Mouse (Mus musculus): ENCODE data around the gene Fam98c. TPM values are rescaled to one million over a fixed set of nuclear protein-coding genes. Genes with fewer than 3 reads are reported as not detected.
"Not testable (repeated sequence)": the region's sequence is repeated elsewhere in the genome, so short reads cannot be mapped to it uniquely, and the experiment has no call there.

Fam98c gene
- 10 to 100 TPM; 11.2 to 11.4 TPM for total RNA-seq (2021)

DNA sequence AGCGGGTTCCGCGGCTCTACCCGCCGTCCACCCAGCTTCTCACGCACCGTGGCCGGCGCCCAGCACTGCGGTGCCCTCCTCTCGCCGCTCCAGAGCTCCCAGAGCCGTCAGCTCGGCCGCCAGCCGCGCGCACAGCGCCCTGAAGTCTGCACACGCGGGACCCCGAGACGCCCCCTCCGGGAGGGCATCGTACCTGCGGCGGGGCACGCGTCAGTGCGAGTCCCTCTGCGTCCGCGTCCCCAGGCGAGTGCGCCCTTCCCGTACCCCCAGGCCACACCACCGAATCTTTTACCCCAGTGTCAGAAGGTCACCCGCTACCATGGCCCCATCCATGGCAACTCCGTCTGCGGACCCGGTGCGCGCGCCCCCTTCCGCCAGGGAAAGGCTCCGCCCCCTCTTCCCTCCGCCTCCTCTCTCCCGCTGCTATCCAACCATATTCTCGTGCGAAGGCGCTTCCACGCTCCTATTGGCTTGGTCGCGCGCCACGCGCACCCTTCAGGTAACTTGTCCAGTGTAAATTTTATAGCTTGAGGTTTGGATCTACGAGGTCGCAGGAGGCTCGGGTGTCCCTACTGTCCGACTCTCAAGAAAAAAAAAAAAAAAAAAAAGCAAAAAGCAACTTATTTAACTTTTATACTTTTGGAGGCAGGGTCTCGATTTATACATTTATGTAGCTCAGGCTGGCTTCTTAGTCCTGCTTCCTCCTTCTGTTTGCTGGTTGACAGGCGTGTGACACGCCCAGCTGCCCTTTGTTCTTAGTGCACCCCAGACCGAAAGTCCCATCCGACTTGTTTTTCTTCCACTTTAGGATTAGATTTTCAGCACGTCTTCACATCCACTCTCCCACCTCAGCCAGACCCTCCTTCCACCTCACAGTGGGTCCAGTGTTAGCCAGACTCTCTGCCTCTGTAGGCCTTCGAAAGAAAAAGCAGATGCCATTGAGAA, at the start of gene Fam98c:
TSS of gene Fam98c (minus strand) at position 397 of the 945 bp plus-strand sequence.
- intact Hi-C loops (cut with DNase I): loop anchor here (1.0 kb wide), 1 partner anchor 24 kb away; the partner anchor contains the start of gene Psmd8

DNA sequence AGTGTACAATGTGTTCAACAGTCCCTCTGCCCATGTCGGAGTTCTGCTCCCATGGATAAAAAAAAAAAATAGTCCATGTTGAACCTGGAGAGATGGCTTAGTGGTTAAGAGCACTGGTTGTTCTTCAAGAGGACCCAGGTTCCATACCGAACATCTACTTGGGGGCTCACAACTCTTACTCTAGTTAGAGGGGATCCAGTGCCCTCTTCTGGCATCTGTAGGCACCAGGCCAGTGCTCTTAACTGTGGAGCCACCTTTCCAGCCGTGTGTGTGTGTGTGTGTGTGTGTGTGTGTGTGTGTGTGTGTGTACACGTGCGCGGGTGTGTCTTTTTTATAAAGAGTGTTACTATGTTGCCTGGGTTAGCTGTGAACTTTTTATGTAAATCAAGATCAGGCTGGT, 46.5 kb upstream of the Fam98c start:
- intact Hi-C loops (cut with DNase I): no loop called here
- DNase-seq (ENCODE audit: low spot score): no peak

More for the DNA sequence above, at the start of gene Fam98c:
- peak; percentile 69 for DNase-seq (ENCODE audit: low spot score)

DNA sequence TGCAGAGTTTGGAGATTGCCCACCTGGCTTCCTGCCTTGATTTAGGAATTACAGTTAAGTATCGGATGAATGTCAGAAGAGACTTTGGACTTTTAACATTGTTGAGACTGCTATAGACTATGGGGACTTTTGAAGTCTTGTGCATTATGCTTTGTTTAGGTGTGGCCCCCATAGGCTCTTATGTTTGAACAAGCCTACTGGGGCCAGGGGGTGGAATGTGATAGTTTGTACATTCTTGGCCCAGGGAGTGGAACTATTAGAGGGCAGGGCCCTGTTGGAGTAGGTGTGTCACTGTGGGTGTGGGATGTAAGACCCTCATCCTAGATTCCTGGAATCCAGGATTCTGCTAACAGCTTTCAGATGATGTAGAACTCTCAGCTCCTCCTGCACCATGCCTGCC, 38.2 kb upstream of the Fam98c start:
- intact Hi-C loops (cut with DNase I); DNase-seq (ENCODE audit: low spot score): not testable (repeated sequence)

DNA sequence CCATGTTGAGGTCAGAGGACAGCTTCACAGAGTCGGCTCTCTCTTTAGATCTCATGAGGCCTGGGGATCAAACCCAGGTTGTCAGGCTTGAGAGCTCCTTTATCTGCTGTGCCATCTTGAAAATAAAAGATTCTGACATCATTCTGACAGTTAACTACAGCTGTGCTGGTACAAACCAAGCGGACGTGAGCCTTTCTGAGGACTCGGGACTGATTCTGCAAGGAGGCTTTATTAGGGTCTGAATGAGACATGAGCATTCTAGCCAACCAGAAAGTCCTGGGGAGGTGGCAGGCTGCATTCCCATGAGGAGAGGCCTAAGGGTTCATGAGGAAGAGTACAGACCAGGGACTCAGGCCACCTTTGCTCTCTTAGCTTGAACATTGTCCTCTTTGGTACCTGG, 25.3 kb upstream of the Fam98c start:
- DNase-seq (ENCODE audit: low spot score): not testable (repeated sequence)
- intact Hi-C loops (cut with DNase I): loop anchor here (2.0 kb wide), 1 partner anchor 57 kb away; the partner anchor contains the start of gene Yif1b

DNA sequence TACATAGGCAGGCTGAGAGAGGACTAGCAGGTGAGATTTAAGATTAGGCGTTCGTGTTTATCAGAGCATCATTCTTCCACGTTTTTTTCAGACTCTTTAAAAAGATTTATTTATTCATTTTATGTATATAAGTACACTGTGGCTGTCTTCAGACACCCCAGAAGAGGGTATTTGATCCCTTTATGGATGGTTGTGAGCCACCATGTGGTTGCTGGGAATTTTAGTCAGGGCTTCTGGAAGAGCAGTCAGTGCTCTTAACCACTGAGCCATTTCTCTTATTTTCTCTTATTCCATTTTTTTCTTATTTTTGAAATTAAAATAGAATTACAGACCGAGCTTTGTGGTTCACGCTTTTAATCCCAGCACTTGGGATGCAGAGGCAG, 24.8 kb upstream of the Fam98c start:
- DNase-seq (ENCODE audit: low spot score): no peak
- intact Hi-C loops (cut with DNase I): loop anchor here (1.0 to 2.0 kb wide), 2 partner anchors 25 to 58 kb away; partner anchors contain the start of genes Fam98c and Yif1b

- intact Hi-C loops (cut with DNase I): loop anchor here (1.0 to 2.0 kb wide), 2 partner anchors 24 to 59 kb away; partner anchors contain the start of genes Fam98c and Yif1b
- peak; percentile 96 for DNase-seq (ENCODE audit: low spot score)
Measured at GRCm38 (mm10) chr7:29180077-29180853, 24.2 kb upstream of the Fam98c start, which contains the start of gene Psmd8. Gene Psmd8 (minus strand): TSS chr7:29180701.

- DNase-seq (ENCODE audit: low spot score): no peak
- intact Hi-C loops (cut with DNase I): loop anchor here (2.0 kb wide), 1 partner anchor 117 kb away; no protein-coding TSS in a partner anchor
Measured at GRCm38 (mm10) chr7:29179323-29179722, 23.3 kb upstream of the Fam98c start.

DNA sequence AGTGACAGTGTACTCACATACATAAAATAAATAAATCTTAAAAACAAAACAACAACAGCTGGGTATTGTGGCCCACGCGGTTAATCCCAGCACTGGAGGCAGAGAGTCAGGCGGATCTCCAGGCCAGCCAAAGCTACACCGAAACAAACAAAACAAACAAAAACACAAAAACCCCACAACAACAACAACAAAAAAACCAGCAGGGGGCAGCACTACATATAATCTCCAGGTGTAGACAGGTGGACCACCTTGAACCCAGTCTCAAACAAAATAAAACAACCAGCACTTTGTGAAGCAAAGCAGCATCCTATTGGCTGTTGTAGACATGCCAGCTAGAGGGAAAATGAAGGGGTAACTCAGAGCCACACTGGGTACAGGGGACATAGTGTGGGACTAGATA, 22.1 kb upstream of the Fam98c start:
- DNase-seq (ENCODE audit: low spot score): no peak
- intact Hi-C loops (cut with DNase I): loop anchor here (2.0 kb wide), 1 partner anchor 119 kb away; no protein-coding TSS in a partner anchor

- DNase-seq (ENCODE audit: low spot score): no peak
- intact Hi-C loops (cut with DNase I): no loop called here
Measured at GRCm38 (mm10) chr7:29172390-29173016, 16.5 kb upstream of the Fam98c start.

DNA sequence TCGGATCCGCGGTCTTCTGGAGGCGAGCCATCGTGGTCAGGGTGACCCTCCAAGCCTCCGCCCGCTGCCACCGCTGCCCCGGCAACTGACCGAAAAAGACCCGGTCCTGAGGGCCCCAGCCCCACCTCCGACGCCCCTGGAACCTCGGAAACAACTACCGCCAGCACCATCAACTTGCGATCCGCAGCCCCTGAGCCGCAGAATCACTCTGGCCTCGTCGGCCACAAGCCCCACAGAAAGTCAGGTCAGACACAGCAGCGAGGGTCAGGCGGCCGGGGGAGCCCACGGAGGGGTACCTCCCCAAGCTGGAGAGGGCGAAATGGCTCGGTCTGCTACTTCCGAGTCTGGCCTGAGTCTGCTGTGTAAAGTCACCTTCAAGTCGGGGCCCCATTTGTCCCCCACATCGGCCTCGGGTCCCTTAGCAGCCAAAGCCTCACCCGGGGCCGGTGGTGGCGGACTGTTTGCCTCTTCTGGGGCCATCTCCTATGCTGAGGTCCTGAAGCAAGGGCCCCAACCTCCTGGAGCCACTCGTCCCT, 15.6 kb upstream of the Fam98c start:
- DNase-seq (ENCODE audit: low spot score): no peak
- intact Hi-C loops (cut with DNase I): no loop called here

DNA sequence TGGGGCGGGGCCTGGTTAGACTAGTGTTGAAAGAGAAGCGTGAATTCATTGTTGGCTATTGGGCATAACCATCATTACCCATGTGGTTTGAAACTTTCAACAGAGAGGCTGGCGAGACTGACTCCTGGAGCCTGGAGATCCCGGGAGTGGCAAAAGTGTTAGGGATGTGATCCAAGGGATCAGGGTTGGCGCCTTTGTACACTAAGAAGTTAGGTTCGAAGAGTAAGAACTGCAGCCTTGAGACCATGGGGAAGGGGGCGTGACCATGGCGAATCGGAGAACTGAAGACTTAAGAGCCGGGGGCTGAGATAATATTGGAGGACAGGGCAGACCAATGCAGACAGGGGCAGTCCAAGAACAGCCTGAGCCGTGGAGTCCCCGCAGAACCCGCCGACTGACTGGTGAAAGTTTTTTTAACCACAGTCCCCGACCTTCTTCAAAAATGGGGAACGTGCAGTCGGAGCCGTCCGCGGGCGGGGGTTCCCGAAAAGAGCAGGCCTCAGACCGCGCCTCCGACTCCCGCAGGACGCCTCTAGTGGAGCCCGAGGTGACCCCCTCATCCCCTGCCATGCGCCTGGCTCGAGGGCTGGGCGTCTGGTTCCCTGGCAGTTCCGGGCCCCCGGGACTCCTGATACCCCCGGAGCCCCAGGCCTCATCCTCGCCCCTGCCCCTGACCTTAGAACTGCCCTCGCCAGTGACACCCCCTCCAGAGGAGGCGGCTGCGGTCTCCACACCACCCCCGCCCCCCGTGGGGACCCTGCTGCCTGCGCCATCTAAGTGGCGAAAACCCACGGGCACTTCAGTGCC, 14.9 kb upstream of the Fam98c start:
- DNase-seq (ENCODE audit: low spot score): no peak
- intact Hi-C loops (cut with DNase I): no loop called here

DNA sequence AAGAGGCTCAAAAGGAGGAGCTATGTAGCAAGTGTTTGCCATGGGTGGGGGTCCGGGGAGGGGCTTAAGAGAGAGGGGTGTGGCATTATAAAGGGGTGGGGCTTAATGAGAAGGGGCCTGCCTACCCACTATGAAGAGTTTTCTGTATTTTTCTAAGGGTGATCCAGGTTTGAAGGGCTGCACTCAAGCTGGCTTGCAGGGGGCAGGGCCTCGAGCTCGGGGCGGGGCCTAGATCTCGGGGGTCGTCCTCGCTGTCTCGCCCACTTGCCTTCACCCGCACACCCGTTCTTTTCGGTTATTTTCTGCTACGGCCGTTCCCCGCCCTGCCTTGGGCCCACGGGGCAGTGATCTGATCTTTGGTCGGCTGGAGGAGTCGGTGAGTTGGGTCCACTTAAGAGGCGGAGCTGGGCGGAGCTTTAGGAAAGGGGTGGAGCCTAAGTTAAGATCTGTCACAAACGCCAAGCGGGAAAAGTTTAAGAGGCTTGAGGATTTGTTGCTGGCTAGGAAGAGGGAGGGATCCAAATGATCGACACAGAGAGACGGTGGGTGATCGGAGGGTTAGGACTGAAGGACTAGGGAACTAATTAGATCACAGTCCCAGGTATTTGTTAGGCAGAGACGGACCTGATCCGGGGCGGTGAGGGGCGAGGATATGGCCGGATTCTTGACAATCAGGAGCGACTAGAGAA, 14.2 kb upstream of the Fam98c start, which contains the start of the genes Ggn and Spred3:
TSS of gene Ggn (plus strand) at position 145 of the 689 bp plus-strand sequence.
TSS of gene Spred3 (minus strand) at position 346 of the 689 bp plus-strand sequence.
- intact Hi-C loops (cut with DNase I): no loop called here
- peak; percentile 64 for DNase-seq (ENCODE audit: low spot score)

- peak; percentile 65 for DNase-seq (ENCODE audit: low spot score)
- intact Hi-C loops (cut with DNase I): no loop called here
Measured at GRCm38 (mm10) chr7:29169231-29170065, 13.4 kb upstream of the Fam98c start.

GRCm38 (mm10) chr7:29168791-29169230, 12.8 kb upstream of the Fam98c start:
- no peak for DNase-seq (ENCODE audit: low spot score)
- intact Hi-C loops (cut with DNase I): no loop called here

DNA sequence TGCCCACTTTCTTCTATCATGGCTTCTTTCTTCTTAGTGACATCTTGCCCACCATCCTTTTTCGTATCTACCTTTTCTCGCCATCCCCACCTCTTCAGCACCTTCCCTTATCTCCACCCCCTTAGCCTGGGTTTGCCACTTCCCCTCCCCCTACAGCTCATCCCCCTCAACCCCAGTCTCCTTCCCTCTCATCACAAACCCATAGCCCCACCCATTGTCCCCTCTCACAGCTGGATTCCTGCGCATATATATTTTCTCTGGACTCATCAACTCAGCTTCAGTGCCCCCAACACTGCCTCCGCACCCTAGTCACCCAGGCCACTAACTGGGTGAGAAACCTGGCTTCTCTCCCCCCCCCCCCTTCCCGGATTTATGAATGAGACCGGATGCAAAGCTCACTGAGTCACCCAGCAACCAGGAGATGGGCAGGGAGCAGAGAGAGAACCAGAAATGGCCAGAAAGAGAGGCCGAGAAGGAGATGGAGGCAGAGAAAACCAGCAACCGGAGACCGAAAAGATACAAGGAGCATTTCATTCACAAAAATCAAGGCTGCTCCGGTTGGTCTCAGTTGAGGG, 12.2 kb upstream of the Fam98c start:
- intact Hi-C loops (cut with DNase I): no loop called here
- DNase-seq (ENCODE audit: low spot score): no peak

DNA sequence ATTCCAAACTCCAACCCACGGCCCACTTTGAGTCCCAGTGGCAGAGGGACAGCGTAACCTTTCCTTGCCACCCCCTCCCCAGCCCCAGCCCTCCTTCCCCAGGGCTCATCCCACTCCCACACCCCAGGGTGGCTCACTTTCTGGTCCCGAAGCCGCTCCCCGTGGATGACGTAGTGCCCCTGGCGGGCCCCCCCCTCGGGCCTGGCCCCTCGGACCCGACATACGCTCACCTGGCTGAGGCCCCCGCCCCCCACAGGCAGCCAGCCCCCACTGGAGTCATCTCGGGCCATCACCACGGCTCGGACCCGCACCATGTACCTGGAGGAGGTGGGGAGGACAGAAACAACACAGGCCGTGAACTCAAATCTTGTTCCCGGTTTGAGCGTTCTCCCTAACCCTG, 11.6 kb upstream of the Fam98c start:
- DNase-seq (ENCODE audit: low spot score): no peak
- intact Hi-C loops (cut with DNase I): no loop called here
